Mouse (Mus musculus) brain, embryonic 14.5 days (tissue): ENCODE data around the gene Pgrmc2.

Experiments used
- CTCF ChIP-seq: fragments of 200-500 bp; IDR thresholded peaks from 2 replicates; pipeline ENCODE4 v1.5.1; 2012; ENCODE audit warnings: inconsistent platforms, mild to moderate bottlenecking, moderate library complexity, borderline replicate concordance; ENCODE audit not compliant: insufficient read depth, insufficient read length; ENCODE audit errors: extremely low read depth
- POLR2A ChIP-seq: fragments of 200-500 bp; IDR thresholded peaks from 2 replicates; pipeline ENCODE4 v1.6.1; 2012; ENCODE audit warnings: mild to moderate bottlenecking, inconsistent platforms, borderline replicate concordance; ENCODE audit not compliant: poor library complexity, insufficient read depth, insufficient read length, severe bottlenecking; ENCODE audit errors: extremely low read depth

- no peak for TF ChIP-seq CTCF
- no peak for TF ChIP-seq POLR2A
Observed at GRCm38 (mm10) chr3:41083790-41084112, 905 bp upstream of the Pgrmc2 start.
